Mouse (Mus musculus) kidney, adult 18-20 months (tissue): ENCODE results near the gene Gbgt1.
"Not testable (repeated sequence)": the region's sequence is repeated elsewhere in the genome, so short reads cannot be mapped to it uniquely, and the experiment has no call there.

Experiments used
- DNase-seq: peaks from one replicate; pipeline ENCODE4 v3.0.0; 2021

Gene Gbgt1

GRCm38 (mm10) chr2:28496671-28497070 is at the start of gene Gbgt1:
Gbgt1 (plus strand) TSS chr2:28496891.
- no peak for DNase-seq

DNA sequence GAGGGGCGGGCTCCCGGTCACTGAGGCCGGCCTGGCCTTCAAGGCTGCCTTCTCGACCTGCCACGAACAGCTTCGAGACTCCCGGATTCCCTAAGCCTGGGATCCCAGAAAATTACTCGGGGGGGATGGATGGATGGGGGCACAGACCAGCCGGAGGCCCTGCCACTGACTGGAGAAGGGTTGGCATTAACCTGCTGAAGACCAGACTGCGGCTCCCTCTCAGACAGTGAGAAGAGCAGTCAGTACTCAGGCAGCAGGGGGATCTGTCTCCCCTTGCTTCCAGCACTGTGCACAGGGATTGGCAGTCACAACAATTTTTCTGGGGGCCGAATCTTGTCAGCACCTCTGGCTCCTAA is 49.4 kb upstream of the Gbgt1 start:
- no peak for DNase-seq

- no peak for DNase-seq
Observed at GRCm38 (mm10) chr2:28451663-28452062, 45.0 kb upstream of the Gbgt1 start.

- no peak for DNase-seq
Observed at GRCm38 (mm10) chr2:28453539-28453938, 43.2 kb upstream of the Gbgt1 start.

DNA sequence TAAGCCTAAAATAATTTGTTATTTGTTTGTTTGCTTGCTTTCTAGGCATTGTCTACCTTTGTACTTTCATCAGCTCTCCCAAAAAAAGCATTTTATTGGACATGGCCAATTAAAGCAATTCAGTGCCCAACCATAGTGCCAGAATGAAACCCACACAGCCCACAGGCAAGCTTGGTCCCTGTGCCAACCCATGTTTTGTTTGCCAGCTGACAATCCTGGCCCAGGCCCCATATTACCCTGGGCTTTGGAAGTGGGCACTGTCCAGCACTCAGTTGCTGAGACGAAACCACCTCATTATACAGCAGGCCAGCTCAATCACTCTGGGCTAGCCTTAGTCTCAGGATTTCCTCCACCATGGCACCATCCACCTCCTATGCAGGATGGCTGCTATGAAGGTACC is 40.1 kb upstream of the Gbgt1 start:
- DNase-seq, result no peak

- DNase-seq, result peak; percentile 80
Observed at GRCm38 (mm10) chr2:28463919-28464318, 32.8 kb upstream of the Gbgt1 start.

GRCm38 (mm10) chr2:28464919-28465318 is 31.8 kb upstream of the Gbgt1 start:
- DNase-seq, result no peak

DNA sequence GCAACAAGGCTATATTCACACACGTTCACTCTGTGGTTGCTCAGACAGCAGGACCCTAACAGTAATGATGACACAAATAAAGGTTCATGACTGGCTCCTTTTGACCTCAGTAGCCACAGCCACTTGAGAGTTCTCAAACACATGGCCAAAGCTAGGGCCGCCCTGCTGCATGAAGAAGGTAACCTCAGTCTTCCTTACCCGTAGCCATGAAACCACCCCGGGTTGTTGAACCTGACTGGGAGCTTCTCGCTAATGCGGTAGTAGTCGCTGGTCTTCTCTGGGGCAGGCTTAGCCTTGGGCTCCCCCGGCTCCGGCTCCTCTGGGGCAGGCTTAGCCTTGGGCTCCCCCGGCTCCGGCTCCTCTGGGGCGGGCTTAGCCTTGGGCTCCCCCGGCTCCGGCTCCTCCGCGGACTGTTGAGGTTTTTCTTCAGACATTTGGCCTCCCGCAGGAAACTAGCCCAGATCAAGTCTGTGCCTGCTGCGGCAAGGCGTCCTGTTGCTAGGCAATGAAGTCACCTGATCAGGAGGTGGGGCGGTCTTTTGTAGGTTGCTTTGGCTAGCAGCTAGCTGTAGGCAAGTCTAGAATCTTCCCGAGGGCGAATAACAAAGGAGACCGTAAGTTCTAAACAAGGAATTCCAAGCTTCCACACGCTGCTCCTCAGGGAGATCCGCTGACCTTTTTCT is 30.7 kb upstream of the Gbgt1 start, which contains the start of gene 1700007K13Rik:
Gene 1700007K13Rik, minus strand, starts transcription at position 497 of the 683 bp plus-strand sequence.
- peak; percentile 84 for DNase-seq

GRCm38 (mm10) chr2:28467860-28468485 is 28.7 kb upstream of the Gbgt1 start, which contains the start of gene Mrps2:
Mrps2 (plus strand) TSS chr2:28468066.
- peak; percentile 86 for DNase-seq

DNA sequence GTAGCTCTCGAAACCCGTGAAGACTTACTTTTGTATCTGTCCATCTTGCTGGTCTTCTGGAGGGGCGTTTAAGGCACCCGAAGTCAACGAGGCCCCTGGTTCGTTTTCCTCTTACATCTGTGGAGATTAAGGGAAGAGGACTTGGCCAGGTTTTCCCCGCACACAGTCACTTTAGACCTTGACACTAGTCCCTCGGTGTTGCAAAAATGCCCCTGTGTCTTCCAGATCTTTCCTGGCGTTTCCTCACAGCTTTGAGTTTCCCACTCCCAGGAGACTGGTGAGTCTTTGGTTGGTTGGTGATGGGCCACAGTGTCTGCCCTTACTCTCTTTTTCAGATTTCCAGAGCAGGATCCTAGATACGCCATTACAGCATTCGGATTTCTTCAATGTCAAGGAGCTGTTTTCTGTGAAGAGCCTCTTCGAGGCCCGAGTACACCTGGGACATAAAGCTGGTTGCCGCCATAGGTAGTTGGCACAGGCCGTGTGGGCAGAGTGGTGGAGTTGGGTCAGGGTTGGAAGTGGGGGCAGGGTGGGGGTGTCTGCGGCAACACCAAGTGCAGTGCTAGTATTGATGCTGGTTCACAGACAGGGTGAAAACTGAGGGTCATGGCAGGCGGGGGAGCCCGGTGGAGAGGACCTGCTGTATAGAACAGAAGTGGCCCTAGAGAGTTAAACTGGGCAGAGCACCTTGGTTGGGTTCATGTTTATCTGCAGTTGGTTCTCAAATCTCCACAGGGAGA is 28.0 kb upstream of the Gbgt1 start:
- DNase-seq, result no peak

- DNase-seq, result no peak
Observed at GRCm38 (mm10) chr2:28469461-28469860, 27.2 kb upstream of the Gbgt1 start.

DNA sequence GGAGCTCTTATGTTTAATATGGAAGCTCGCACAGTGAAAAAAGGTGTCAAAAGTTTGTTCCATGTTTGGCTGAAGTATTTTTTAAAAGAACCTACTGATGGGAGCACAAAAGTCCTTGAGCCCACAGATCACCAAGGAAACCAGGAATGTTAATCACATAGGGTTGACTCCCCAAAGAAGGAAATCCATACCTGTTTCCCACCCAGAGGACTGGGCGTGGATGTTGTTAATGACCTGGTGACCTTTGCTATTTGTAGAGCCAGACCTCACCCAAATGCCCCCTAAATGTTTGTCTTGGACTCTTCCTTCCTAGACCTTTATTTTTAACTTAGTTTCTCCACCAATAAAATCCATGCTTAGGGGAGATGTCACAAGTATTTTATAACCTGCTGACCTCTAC is 26.1 kb upstream of the Gbgt1 start:
- DNase-seq, result no peak

DNA sequence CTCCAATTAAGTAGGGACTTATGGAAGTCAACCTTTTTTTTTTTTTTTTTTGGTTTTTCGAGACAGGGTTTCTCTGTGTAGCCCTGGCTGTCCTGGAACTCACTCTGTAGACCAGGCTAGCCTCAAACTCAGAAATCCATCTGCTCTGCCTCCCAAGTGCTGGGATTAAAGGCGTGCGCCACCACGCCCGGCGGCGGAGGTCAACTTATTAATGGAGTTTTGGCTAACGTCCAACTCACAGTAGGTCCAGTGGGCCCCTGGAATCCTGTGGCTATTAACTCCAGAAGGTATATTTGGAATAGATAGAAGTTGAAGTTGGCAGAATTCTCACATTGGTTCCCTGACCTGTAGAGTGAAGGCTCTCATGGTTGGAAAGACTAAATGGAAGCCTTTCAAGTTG is 24.7 kb upstream of the Gbgt1 start:
- not testable (repeated sequence) for DNase-seq

DNA sequence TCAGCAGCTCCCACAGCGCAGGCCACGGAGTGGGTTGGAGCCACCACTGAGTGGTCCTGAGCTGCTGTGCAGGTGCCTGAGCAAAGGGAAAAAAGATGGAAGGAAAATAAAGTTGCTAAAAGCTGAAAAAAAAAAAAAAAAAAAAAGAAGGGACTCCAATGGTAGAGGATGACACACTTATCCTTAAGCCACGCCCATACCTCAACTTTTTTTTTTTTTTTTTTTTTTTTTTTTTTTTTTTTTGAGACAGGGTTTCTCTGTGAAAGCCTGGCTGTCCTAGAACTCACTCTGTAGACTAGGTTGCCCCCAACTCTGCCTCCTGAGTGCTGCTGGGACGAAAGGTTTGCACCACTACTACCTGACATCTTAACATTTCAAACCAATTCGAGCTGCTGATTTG is 18.7 kb upstream of the Gbgt1 start:
- not testable (repeated sequence) for DNase-seq

DNA sequence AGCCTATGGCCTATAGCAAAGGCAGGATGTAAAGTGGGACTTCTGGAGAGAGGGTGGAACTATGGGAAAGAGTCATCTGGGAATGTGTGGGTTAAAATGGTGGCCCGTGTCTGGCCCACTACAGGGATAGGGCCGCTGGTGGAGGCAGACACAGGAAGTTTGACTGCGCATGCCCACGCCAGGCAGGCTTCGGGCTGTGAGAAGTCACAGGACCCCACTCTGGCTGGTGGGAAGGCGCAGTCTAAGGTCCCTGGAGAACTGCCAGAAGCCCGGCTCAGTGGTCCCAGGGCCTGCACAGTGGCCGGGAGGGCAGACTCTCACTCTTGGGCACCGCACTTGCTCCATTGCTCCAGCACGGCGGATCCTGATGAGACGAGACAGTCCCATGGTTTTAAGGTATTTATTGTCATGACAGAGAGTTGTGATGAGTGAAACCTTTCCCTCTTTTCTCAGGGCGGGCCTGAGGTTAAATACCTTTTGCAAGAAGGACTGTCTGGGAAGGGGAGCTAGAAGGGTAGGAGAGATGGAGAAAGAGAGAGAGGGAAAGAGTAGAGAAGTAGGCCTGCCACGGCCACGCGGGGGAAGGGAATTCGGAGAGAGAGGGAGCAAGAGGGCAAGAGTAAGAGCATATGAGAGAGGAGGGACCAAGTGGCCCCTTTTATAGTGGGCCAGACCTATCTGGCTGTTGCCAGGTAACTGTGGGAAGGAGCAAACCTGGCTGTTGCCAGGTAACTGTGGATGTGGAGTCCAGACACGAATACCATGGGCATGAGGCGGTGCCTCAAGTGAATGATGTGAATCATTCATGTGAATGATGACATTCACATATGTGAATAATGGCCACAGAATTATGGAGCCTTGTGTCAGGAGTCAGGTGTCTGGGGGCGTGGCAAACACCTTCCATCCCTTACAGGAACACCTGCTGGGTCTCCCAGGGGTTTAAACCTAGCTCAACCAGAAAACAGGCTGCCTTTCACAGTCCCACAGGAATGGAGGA is 17.2 kb upstream of the Gbgt1 start:
- no peak for DNase-seq

- DNase-seq, result no peak
Observed at GRCm38 (mm10) chr2:28483861-28484260, 12.8 kb upstream of the Gbgt1 start.

- DNase-seq, result no peak
Observed at GRCm38 (mm10) chr2:28494521-28494920, 2.2 kb upstream of the Gbgt1 start.

DNA sequence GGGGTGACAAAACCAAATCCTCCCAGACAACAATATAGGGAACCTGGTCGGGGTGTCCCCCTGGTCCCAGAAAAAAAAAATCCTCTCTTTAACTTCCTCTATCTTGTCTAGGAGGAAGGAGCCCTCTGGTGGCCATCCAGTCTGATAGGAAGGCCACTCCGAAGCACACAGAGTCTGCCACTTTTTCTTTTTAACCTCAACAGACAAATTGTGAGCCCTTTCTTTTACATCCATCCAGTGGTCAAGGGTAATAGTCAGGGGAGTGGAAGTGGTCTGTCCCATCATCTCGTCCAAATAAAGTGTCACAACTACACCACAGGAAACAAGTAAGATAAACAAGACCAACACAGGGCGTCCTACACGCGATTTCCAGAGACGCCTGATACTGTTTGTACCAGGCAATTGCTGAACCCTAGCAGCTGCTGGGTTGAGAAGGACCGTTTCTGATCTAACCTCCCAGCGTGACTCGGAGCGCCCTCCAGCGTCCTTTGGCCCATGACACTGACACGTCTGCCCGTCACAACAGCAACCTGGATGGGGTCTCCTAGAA is 1.4 kb upstream of the Gbgt1 start:
- peak; percentile 35 for DNase-seq

- no peak for DNase-seq
Observed at GRCm38 (mm10) chr2:28495801-28496595, 693 bp upstream of the Gbgt1 start.

DNA sequence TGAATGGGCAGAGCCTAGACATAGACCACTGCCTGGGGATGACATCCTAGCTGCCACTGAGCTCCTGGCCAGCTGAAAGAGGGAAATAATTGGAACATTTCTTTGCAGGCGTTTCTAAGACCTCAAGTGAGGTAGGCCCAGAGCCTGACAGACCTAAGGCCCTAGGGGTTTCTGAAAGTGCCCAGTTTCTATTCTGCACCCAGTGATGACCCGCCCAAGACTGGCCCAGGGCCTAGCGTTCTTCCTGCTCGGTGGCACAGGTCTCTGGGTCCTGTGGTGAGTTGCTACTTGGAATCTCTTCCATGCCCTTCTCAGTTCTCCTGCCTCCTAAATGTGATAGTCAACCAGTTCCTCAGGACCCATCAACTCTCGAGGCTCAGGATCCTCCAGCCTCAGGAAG is 870 bp downstream of the Gbgt1 start:
- no peak for DNase-seq

- no peak for DNase-seq
Observed at GRCm38 (mm10) chr2:28498431-28498830, 1.7 kb downstream of the Gbgt1 start.

DNA sequence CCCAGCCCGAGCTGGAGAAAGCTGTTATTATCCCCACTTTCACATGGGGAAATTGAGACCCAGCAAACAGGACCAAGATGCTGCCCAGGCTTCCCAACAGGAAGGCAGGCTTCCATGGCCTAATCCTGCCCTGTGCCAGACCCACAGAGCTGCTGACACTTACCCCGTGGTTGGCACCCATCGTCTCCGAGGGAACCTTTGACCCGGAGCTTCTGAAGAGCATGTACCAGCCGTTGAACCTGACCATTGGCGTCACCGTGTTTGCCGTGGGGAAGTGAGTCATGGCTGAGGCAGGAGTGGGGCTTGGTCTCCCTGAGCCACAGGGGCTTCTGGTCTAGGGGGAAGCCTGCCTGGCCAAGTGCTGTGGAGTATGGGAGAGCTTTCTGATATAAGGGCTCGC is 6.3 kb downstream of the Gbgt1 start:
- DNase-seq, result no peak
